Mouse (Mus musculus): ENCODE data around the gene 2010111I01Rik.

GRCm38 (mm10) chr13:62963358-62963757 is 1.3 kb upstream of the 2010111I01Rik start:
- TF ChIP-seq CTCF (conservative IDR thresholded peaks at IDR 0.05; ENCODE audit: insufficient read depth, insufficient read length, low read depth, low read length) (no peak), POLR2A (IDR thresholded peaks at IDR 0.05; ENCODE audit: low read depth, low read length) (no peak)

Data from kidney, adult 2 months (tissue).